Mouse (Mus musculus) yolk sac, embryonic 10.5 days (tissue): ENCODE data around the gene Capn8.
A peak's percentile ranks its signal among the peaks of the same experiment; 100 is the strongest.
"Not testable (repeated sequence)": the region's sequence is repeated elsewhere in the genome, so short reads cannot be mapped to it uniquely, and the experiment has no call there.

ENCODE experiments used
- DNase-seq: peaks from one replicate; pipeline ENCODE4 v3.0.0-alpha.2; 2017; ENCODE audit warnings: low spot score

The Capn8 gene

GRCm38 (mm10) chr1:182618200-182618947, 53.6 kb downstream of the Capn8 start:
- no peak for DNase-seq

GRCm38 (mm10) chr1:182620470-182620869, 55.7 kb downstream of the Capn8 start:
- DNase-seq: no peak

GRCm38 (mm10) chr1:182621256-182621655, 56.4 kb downstream of the Capn8 start:
- no peak for DNase-seq

GRCm38 (mm10) chr1:182626197-182626596, 61.4 kb downstream of the Capn8 start:
- DNase-seq: no peak

DNA sequence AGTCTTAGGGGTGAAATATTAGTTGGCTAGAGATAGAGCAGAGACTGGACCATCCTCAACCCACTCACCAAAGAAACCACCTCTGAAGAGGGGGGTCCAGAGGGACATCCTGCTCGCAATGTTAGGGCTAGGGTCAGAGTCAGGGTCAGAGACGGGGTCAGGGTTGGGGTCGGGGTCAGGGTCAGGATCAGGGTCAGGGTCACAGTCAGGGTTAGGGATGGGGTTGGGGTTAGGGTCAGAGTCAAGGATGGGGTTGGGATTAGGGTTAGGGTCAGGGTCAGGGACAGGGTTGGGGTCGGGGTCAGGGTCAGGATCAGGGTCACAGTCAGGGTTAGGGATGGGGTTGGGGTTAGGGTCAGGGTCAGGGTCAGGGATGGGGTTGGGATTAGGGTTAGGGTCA, 64.4 kb downstream of the Capn8 start:
- no peak for DNase-seq

DNA sequence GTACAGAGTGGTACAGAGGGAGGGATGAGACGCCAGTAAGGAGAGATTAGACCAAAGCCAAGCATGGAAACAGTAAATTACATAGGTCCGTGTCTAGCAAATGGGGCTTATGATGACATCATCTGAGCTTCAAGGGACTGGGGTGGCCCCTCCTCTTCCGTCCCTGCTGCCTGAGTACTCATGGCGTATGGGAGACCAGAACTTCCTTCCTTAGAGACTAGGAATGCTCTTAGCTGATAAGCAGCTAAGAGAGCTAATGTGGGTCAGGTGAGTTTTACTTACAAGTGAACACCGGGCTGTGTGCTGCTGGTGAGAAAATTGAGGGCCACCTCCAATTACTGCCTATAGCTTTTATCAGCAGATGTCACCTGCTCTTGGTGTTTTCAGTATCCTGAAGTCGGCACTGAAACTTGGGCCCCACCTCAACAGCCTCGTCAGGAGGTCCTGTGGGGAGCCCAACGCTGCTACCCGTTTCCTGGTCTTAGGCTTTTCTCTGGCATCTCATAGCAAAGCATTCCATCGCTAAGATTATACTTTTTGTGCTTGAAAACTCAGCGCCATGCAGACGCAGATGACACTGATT, 69.0 kb downstream of the Capn8 start:
- DNase-seq: no peak

DNA sequence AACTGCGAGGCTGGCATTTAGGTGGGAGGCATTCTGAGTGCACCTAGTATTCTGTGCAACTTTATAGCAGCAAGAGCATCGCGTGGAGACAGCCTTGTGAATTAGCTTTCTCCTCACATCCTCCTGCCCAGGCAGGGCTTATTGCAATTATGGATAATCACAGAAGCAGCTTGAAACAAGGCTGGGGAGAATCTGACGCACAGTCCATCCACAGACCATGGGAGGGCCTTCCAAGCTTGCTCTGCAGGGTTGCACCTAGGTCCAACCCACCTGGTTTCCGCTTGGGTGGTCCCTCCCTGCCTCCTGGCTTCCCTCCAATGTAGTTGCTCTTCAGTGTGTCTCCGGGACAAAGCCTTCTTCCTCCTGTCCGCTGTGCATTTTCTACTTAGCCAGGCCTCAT, 74.2 kb downstream of the Capn8 start:
- DNase-seq: no peak

GRCm38 (mm10) chr1:182639456-182639855, 74.6 kb downstream of the Capn8 start:
- DNase-seq: no peak

- no peak for DNase-seq
Measured at GRCm38 (mm10) chr1:182640094-182640493, 75.3 kb downstream of the Capn8 start.

GRCm38 (mm10) chr1:182642779-182643178, 78.0 kb downstream of the Capn8 start:
- DNase-seq: no peak

- DNase-seq: not testable (repeated sequence)
Measured at GRCm38 (mm10) chr1:182644418-182644817, 79.6 kb downstream of the Capn8 start.

DNA sequence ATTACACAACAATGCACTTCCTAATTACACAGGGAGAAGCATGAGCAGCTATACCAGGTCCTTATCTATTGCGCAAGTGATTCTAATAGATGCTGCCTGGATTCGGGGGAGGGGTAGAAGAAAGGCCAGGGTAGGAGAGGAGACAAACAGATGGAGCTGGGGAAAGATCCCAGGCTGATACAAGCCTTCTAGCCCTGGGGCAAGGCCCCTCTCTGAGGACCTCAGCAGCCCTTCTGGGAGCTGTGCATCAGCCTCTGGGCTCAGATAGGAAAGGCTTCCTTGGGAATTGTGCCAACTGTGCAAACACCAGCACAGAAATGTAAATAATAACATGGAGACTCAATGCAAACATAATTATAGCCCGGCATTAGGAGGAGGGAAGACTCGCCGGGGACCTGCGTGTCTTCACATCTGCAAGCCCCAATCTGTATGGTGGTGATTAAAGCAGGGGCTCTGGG, 80.4 kb downstream of the Capn8 start:
- DNase-seq: no peak

DNA sequence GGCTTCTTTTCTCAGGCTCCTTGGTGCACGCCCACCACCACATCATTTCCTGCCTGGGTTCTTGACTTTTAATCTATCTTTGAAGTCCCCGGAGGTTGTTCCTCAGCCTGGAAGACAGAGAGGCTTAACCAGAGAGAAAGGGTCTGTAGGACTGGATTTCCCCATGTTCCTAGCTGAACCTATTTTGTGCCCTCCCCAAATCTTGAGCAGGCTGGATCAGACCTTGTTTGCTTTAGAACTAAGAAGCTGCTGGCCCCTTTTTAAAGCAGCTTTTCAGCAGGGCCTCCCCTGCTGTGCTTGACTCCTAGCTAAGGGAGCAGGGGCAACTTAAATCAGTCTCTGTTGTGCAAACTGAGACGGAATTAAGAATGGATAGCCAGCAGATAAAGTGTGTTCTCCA, 82.0 kb downstream of the Capn8 start:
- no peak for DNase-seq

DNA sequence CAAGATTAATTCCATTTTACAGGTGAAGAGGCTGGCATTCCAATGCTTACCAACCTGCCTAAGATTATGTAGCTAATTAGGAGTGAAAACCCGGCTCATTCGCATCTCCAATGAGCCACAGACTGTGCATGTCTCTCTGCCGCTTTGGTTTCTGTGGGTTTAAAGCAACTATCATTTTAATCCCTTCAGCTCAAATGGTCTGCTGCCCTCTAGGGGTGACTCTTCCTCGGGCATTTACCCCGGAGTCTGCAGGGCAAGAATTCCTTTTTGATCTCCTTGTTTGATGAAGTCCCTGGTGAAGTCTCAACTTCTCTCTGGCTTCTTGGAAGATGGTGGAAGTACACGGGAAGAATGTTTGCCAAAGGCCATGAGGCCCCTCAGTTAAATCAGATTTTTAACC, 93.0 kb downstream of the Capn8 start:
- no peak for DNase-seq

- peak; percentile 32 for DNase-seq
Measured at GRCm38 (mm10) chr1:182660365-182660764, 95.6 kb downstream of the Capn8 start.

DNA sequence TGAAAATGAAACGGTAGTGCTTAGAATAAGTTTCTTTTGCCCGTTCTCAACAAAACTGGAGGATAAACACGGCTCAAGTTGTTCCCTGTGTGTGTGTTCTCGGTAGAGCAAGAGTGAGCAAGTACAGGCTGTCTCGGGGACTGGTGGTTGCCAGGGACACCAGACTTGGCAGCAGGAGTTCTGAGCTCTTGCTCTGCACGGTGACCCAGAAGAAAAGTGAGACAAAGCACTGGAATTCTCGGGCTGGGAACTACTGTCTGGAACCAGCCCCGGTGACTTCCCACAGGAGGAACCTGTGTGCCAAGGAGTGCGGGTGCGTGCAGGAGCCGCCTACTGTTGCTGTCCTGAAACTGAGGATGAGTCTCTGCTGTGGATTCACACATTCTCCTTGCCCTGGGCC, 98.9 kb downstream of the Capn8 start:
- no peak for DNase-seq

GRCm38 (mm10) chr1:182664841-182665240, 100.0 kb downstream of the Capn8 start:
- DNase-seq: no peak

DNA sequence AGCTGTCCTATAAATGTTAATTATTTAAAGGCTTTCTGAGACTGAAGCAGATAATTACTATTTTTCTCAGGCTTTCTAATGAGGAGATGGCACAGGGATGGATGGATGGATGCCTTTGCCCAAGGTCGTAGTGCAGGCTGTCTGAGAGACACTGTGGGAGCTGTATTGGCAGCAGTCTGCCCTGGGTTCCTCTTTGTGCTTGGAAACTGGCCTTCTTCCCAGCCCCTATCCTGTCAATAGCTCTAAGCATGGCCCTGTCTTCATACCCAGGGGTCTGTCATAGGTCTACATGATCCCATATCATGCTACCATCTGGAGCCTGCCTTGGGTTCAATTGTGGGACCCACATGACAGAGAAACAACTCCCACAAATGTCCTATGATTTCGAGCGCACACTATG, 102.5 kb downstream of the Capn8 start:
- DNase-seq: no peak

GRCm38 (mm10) chr1:182669741-182670140, 104.9 kb downstream of the Capn8 start:
- no peak for DNase-seq

- no peak for DNase-seq
Measured at GRCm38 (mm10) chr1:182670563-182671342, 105.9 kb downstream of the Capn8 start.

DNA sequence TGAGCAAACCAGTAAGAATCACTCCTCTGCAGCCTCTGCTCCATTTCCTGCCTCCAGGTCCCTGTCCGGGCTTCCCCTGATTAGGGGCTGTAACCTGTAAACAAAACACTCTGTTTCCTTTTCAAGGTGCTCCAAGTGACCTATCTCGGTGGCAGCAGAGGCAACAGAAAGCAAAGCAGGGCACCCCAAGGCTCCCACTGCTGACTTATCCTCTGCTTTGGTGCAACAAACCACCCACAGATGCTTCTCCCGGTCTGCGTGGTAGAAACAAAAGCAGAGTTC, 106.5 kb downstream of the Capn8 start:
- DNase-seq: no peak

GRCm38 (mm10) chr1:182675346-182675745, 110.5 kb downstream of the Capn8 start:
- DNase-seq: no peak

DNA sequence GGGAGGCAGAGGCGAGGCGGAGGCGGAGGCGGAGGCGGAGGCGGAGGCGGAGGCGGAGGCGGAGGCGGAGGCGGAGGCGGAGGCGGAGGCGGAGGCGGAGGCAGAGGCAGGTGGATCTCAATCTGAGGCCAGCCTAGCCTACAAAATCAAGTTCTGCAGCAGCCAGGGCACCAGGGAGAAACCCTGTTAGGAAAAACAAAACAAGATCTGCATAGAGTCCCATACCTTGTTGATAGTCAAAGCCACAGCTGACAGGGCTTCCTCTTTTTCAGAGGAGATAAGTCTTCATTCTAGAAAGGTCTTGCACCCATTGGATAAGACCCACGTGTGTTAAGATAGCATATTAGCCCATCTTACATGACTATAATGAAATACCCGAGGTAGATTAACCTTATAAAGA, 113.3 kb downstream of the Capn8 start:
- DNase-seq: no peak
